Mouse (Mus musculus) ES-Bruce4 (cell line): ENCODE measurements around the gene Cavin4.
"Not testable (repeated sequence)": the region's sequence is repeated elsewhere in the genome, so short reads cannot be mapped to it uniquely, and the experiment has no call there.

Source experiments
- CTCF ChIP-seq: IDR thresholded peaks from one replicate; pipeline ENCODE4 v1.8.1; 2011; ENCODE audit warnings: low read depth, low read length
- POLR2A ChIP-seq: IDR thresholded peaks from one replicate; pipeline ENCODE4 v1.8.1; 2011; ENCODE audit warnings: low read length; ENCODE audit not compliant: insufficient read depth

- not testable (repeated sequence) for TF ChIP-seq POLR2A
- peak; percentile 18 for TF ChIP-seq CTCF
Measured at GRCm38 (mm10) chr4:48679728-48680127, 16.4 kb downstream of the Cavin4 start.
